Mouse (Mus musculus) heart, adult 2 months (tissue): Measurements from ENCODE around the gene Cygb. TPM values are rescaled to one million over a fixed set of nuclear protein-coding genes. Genes with fewer than 3 reads are reported as not detected.
"Not testable (repeated sequence)": the region's sequence is repeated elsewhere in the genome, so short reads cannot be mapped to it uniquely, and the experiment has no call there.

ENCODE experiments used
- DNase-seq, 2 experiments: peaks; one replicate each; pipeline ENCODE4 v3.0.0; 2021
- H3K27ac ChIP-seq: fragments of 200-600 bp; 2 replicates; pipeline ENCODE4 v1.8.1; 2022
- H3K27me3 ChIP-seq: fragments of 200-500 bp; 2 replicates; pipeline ENCODE4 v1.6.1; 2012; ENCODE audit warnings: mild to moderate bottlenecking, low read length, inconsistent platforms, mixed read lengths; ENCODE audit not compliant: control insufficient read depth, insufficient read depth
- H3K36me3 ChIP-seq: fragments of 200-500 bp; 2 replicates; pipeline ENCODE4 v1.6.1; 2012; ENCODE audit warnings: low read length, inconsistent platforms; ENCODE audit not compliant: control insufficient read depth, insufficient read depth
- H3K4me1 ChIP-seq: fragments of 200-500 bp; 2 replicates; pipeline ENCODE4 v1.6.1; 2011; ENCODE audit warnings: low read length; ENCODE audit not compliant: control insufficient read depth, insufficient read depth
- H3K4me3 ChIP-seq: fragments of 200-600 bp; 2 replicates; pipeline ENCODE4 v1.8.1; 2022
- H3K79me2 ChIP-seq: fragments of 200-500 bp; replicated peaks from 2 replicates; pipeline ENCODE4 v1.6.1; 2012; ENCODE audit warnings: mild to moderate bottlenecking, inconsistent platforms, low read length, moderate library complexity, mixed read lengths; ENCODE audit not compliant: control insufficient read depth, insufficient read depth
- H3K9ac ChIP-seq: fragments of 200-500 bp; 2 replicates; pipeline ENCODE4 v1.6.1; 2012; ENCODE audit warnings: low read depth, mild to moderate bottlenecking, control low read depth, inconsistent platforms, low read length, mixed read lengths
- CTCF ChIP-seq: fragments of 200-600 bp; IDR thresholded peaks from 2 replicates; pipeline ENCODE4 v1.8.1; 2022; ENCODE audit warnings: antibody characterized with exemption, mild to moderate bottlenecking, moderate library complexity
- EP300 ChIP-seq: fragments of 200-500 bp; IDR thresholded peaks from 2 replicates; pipeline ENCODE4 v1.6.1; 2011; ENCODE audit warnings: low read depth, low read length, control low read depth; ENCODE audit not compliant: insufficient read depth
- POLR2A ChIP-seq: fragments of 200-500 bp; IDR thresholded peaks from 2 replicates; pipeline ENCODE4 v1.6.1; 2011; ENCODE audit warnings: mild to moderate bottlenecking, low read depth, low read length, control low read depth; ENCODE audit not compliant: insufficient read depth
- WGBS: fragments of 180-500 bp; shearing (Covaris S2); methylation state at CpG from one replicate; pipeline ENCODE4 v1.1.7; 2018; 5-methylcytosine and 5-hydroxymethylcytosine counted together
- intact Hi-C: fragments of 180-260 bp; cut with DNase I; formaldehyde crosslinking; loops from one replicate; pipeline ENCODE4 v1.15.1; 2025
- polyA plus RNA-seq: library from polyadenylated mRNA; depleted of rRNA; stranded (reverse); fragments of >200 nt; gene quantifications from 2 replicates; pipeline ENCODE4 v1.2.3, GENCODE M21; 2012
- total RNA-seq, 2 experiments: library from RNA; stranded (reverse); gene quantifications; 2 replicates each; pipeline ENCODE4 v1.2.3; 2021

Gene Cygb
- total and polyA plus RNA-seq, 3 experiments, result 42.5 to 55.0 (median 50.3) TPM

DNA sequence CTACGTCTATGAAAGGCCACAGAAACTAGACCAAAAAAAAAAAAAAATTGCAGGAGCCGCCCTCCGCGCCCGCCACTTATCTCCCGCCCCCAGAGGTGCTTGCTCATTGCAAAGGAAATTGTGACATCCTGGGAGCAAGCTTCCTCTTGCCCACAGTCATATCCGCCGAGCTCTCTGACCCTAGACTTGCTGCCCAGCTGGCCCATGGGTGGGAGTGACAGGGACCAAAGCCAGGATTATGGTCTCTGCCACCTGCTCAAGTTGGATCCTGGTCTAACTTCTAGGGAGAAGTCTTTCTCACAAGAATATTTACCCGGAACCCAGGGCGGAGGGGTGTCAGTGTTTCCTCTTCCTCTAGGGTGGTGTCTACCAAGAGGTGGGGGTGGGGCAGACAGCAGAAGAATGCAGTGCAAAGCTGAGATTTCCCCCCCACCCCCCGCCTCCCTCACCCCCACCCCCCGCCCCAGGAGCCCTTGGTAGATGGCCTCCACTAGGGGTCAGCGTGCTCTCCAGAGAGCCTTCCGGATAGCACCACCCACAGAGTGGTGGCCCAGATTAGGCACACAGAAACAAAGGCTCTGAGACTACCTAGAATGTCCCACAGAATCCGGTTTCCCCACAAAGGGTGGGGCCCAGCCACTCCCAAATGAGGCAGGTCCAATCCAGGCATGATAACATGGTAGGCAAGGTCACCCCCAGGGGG, 38.2 kb downstream of the Cygb start:
- Histone ChIP-seq H3K9ac (peak overlapping the region; percentile 20; the same call in 1 of the 2 replicates), H3K79me2 (peaks cover 6% of the 10 kb centered on the region), H3K4me3 (peak overlapping the region; percentile 21; the same call in 1 of the 2 replicates), H3K27me3 (no peaks in the 10 kb centered on the region), H3K36me3 (peaks cover 2% of the 10 kb centered on the region; the same call in 1 of the 2 replicates), H3K27ac (peak overlapping the region; percentile 90), H3K4me1 (peaks cover 51% of the 10 kb centered on the region)
- 25% methylated on average over 15 of the region's 15 CpGs for WGBS
- no peak; the same call in 1 of the 2 replicates for TF ChIP-seq POLR2A
- TF ChIP-seq EP300, result peak; percentile 49; the same call in 1 of the 2 replicates
- peak; percentile 63 for TF ChIP-seq CTCF
- intact Hi-C loops, result no loop called here
- peak; percentile 79 to 84 for DNase-seq

DNA sequence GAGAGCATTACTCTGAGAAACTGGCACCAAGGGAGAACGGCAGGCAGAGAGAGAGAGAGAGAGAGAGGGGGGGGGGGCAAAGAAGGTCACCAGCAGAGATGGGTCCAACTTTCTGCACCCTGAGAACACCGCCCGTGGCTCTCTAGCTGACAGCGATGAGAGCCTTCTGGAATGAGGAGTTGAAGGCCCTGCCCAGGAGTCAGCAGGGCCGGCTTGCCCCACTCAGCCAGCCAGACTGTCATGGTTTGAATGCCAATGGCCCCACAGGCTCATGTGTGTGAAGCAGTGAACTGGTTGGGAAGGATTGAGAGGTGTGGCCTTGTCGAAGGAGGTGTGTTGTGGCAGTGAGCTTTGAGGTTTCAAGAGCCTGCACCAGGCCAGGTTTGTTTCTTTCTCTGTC, 40.9 kb downstream of the Cygb start:
- H3K4me3 ChIP-seq, result no peak overlapping the region
- H3K9ac ChIP-seq, result no peak overlapping the region
- peaks cover 2% of the 10 kb centered on the region; the same call in 1 of the 2 replicates for H3K36me3 ChIP-seq
- DNase-seq, result no peak
- peaks cover 6% of the 10 kb centered on the region; the same call in 1 of the 2 replicates for H3K79me2 ChIP-seq
- peaks cover 30% of the 10 kb centered on the region for H3K4me1 ChIP-seq
- no peaks in the 10 kb centered on the region for H3K27me3 ChIP-seq
- no peak for TF ChIP-seq CTCF
- TF ChIP-seq POLR2A, result no peak
- TF ChIP-seq EP300, result no peak
- intact Hi-C loops, result no loop called here
- H3K27ac ChIP-seq, result no peak overlapping the region
- 71% methylated on average over 6 of the region's 6 CpGs for WGBS

DNA sequence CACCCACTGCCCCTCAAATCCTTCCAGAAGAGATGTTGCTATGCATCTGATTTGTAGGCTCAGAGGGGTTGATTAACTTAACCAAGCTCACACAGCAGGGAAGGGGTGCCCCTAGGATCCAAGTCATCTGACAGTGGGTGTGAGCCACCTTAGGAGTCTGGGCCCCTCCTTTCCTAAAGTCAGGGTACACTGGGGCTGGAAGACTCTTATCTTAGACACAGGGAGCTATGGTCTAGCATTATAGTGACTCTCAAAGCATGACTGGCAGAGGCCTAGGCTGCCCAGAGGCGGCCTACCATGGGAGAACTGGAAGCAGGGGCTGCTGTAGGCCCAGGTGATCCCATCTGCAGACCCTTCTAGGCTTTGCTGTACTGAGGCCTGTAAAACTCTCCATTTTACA, 41.6 kb downstream of the Cygb start:
- Histone ChIP-seq H3K4me1 (peaks cover 23% of the 10 kb centered on the region), H3K27me3 (no peaks in the 10 kb centered on the region)
- DNase-seq, result no peak

DNA sequence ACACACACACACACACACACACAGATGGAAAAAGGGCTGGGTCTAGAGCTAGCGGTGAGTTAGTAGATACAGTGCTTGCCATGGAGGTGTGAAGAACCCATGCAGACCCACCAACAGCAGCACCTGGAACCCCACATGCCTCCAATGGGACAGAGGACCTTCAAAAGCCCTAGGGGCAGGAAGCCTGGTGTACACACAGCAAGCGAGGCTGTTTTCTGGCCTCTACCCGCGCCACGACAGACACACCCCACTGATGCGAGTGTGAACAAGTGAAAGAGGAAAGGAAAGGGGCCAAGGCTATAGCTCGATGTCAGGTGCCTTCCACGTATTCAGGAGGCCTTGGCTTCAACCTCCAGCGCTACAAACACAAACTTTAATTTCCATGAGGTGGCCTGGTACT, 42.2 kb downstream of the Cygb start:
- intact Hi-C loops, result no loop called here
- TF ChIP-seq POLR2A (no peak), EP300 (no peak), CTCF (no peak)
- H3K9ac ChIP-seq, result no peak overlapping the region
- peaks cover 20% of the 10 kb centered on the region for H3K4me1 ChIP-seq
- H3K4me3 ChIP-seq, result no peak overlapping the region
- peaks cover 8% of the 10 kb centered on the region for H3K79me2 ChIP-seq
- H3K27me3 ChIP-seq, result no peaks in the 10 kb centered on the region
- 88% methylated on average over 9 of the region's 9 CpGs for WGBS
- H3K36me3 ChIP-seq, result peaks cover 2% of the 10 kb centered on the region; the same call in 1 of the 2 replicates
- no peak for DNase-seq
- H3K27ac ChIP-seq, result no peak overlapping the region

More for the DNA sequence above, 41.6 kb downstream of the Cygb start:
- Histone ChIP-seq H3K27ac (no peak overlapping the region; the same call in 1 of the 2 replicates), H3K36me3 (peaks cover 2% of the 10 kb centered on the region; the same call in 1 of the 2 replicates), H3K4me3 (no peak overlapping the region), H3K9ac (no peak overlapping the region), H3K79me2 (peaks cover 6% of the 10 kb centered on the region; the same call in 1 of the 2 replicates)
- 100% methylated on average over 1 of the region's 1 CpGs for WGBS
- intact Hi-C loops, result no loop called here
- TF ChIP-seq EP300 (no peak), CTCF (no peak), POLR2A (no peak)

DNA sequence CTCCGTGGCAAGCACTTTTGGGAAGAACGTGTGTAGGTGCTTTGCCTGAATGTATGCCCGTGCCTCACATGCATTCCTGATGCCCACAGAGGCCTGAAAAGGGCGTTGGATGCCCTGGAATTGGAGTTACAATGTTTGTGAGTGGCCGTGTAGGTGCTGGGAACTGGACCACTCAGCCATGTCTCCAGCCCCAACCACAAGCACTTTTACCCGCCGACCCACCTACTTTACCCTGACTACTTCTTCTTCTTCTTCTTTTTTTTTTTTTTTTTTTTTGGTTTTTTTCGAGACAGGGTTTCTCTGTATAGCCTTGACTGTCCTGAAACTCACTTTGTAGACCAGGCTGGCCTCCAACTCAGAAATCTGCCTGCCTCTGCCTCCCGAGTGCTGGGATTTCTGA, 42.9 kb downstream of the Cygb start:
- DNase-seq, H3K36me3 ChIP-seq, H3K79me2 ChIP-seq, H3K4me3 ChIP-seq, H3K9ac ChIP-seq, H3K27me3 ChIP-seq, H3K27ac ChIP-seq, intact Hi-C loops: not testable (repeated sequence)
- H3K4me1 ChIP-seq, result peaks cover 13% of the 10 kb centered on the region
- 90% methylated on average over 9 of the region's 9 CpGs for WGBS

DNA sequence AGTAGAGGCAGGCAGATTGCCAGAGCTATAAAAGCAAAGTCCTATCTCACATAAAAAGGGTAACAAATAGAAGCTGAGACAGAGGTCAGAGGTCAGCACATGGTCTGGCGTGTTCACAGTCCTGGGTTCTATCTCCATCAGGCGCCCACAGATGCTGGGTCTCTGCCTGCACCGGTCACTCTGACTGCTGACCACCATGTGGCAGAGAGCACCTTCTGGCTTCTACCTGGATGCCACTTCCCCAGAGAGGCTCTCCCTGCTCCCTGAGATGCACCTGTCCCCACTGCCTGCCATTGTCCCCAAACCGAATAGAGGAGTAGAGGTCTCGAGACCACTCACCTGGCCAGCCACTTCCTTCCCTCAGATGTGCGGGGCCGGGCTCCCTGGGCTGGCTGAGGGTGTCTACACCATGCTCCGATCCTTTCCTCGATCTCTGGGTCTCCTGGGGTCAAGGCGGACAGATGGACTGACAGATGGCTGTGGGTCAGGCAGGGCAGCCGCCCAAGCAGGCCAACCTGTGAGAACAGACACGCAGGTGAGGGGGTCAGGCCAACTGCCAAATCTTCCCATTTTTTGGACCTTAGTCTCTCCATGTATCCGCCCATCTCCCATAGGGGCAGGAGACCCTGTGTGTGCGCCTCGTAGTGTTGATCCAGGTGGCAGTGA, 44.0 kb downstream of the Cygb start:
- H3K4me1 ChIP-seq, result peaks cover 8% of the 10 kb centered on the region
- H3K4me3 ChIP-seq, result no peak overlapping the region
- H3K79me2 ChIP-seq, result peaks cover 5% of the 10 kb centered on the region
- intact Hi-C loops, result no loop called here
- H3K9ac ChIP-seq, result no peak overlapping the region
- no peak for TF ChIP-seq POLR2A
- DNase-seq, result no peak
- H3K27ac ChIP-seq, result no peak overlapping the region
- no peaks in the 10 kb centered on the region for H3K36me3 ChIP-seq
- no peaks in the 10 kb centered on the region for H3K27me3 ChIP-seq
- 84% methylated on average over 15 of the region's 15 CpGs for WGBS
